Mouse (Mus musculus): ENCODE data around the gene Ces2h. TPM values are rescaled to one million over a fixed set of nuclear protein-coding genes. Genes with fewer than 3 reads are reported as not detected.

Ces2h gene
- polyA plus RNA-seq, 1 experiment from 2014 or later: not detected

DNA sequence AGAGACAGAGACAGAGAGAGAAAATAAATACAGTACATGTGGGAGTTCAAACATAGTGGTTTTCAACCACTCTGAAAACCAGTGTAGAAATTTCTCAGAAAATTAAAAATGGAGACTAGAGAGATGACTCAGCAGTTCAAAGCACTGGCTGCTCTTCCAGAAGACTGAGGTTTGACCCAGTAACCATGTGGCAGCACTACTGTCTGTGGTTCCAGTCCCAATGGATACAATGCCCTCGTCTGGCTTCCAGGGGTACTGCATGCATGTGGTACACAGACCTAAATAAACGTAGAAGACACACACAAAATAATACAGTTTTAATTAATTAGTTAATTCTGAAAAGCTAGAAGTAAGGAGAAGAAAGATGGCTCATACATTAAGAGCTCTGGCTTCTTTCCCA, 24.4 kb downstream of the Ces2h start:
- DNase-seq: peak; percentile 44
- TF ChIP-seq CTCF (IDR thresholded peaks at IDR 0.05; ENCODE audit: low read depth) (peak; percentile 64), EP300 (IDR thresholded peaks at IDR 0.05; ENCODE audit: low read depth) (no peak)
- Histone ChIP-seq H3K9ac (replicated peaks) (no peak overlapping the region), H3K27ac (ENCODE audit: low read depth) (no peak overlapping the region), H3K9me3 (ENCODE audit: low read length) (no peaks in the 10 kb centered on the region), H3K4me2 (ENCODE audit: low read depth, low read length) (no peak overlapping the region), H3K4me1 (ENCODE audit: insufficient read depth) (no peaks in the 10 kb centered on the region), H3K4me3 (ENCODE audit: low read depth, low read length) (no peak overlapping the region), H3K36me3 (replicated peaks; ENCODE audit: insufficient read depth, low read length) (no peaks in the 10 kb centered on the region), H3K27me3 (ENCODE audit: insufficient read depth, low read length) (no peaks in the 10 kb centered on the region)
- WGBS (ENCODE audit: insufficient replicate concordance): 55% methylated on average over 2 of the region's 2 CpGs
- no peak for ATAC-seq

DNA sequence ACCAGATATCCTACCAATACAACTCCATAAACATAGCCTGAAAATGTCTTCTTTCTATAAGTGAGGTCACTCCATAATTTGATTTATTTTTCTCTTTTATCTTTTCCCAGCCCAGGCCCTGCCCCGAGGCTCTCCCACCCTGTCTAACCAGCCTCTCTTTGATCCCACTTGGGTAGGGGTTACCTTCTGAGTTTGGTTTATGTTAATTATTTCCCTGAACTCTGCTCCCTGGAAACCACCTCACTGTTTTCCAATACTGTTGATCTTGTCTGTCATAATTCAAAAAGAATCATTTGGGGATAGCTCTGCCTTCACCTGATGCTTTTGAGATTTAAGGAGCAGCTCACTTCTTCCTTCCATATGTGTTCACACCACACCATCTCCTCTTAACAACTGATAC, 42.9 kb downstream of the Ces2h start:
- TF ChIP-seq CTCF (IDR thresholded peaks at IDR 0.05; ENCODE audit: low read depth) (no peak), EP300 (IDR thresholded peaks at IDR 0.05; ENCODE audit: low read depth) (0 out of 2 replicates have a peak, but pooled peaks have one; percentile 6)
- DNase-seq (no peak), ATAC-seq (peak; percentile 59)
- Histone ChIP-seq H3K27ac (ENCODE audit: low read depth) (peak overlapping the region; percentile 66), H3K9me3 (ENCODE audit: low read length) (no peaks in the 10 kb centered on the region; the same call in 1 of the 2 replicates), H3K4me3 (ENCODE audit: low read depth, low read length) (no peak overlapping the region), H3K9ac (replicated peaks) (no peak overlapping the region), H3K27me3 (ENCODE audit: insufficient read depth, low read length) (no peaks in the 10 kb centered on the region), H3K36me3 (replicated peaks; ENCODE audit: insufficient read depth, low read length) (no peaks in the 10 kb centered on the region), H3K4me1 (ENCODE audit: insufficient read depth) (0 out of 2 replicates have a peak, but pooled peaks cover 2% of the 10 kb centered on the region), H3K4me2 (ENCODE audit: low read depth, low read length) (no peak overlapping the region)
- 46% methylated on average over 1 of the region's 1 CpGs for WGBS (ENCODE audit: insufficient replicate concordance)

DNA sequence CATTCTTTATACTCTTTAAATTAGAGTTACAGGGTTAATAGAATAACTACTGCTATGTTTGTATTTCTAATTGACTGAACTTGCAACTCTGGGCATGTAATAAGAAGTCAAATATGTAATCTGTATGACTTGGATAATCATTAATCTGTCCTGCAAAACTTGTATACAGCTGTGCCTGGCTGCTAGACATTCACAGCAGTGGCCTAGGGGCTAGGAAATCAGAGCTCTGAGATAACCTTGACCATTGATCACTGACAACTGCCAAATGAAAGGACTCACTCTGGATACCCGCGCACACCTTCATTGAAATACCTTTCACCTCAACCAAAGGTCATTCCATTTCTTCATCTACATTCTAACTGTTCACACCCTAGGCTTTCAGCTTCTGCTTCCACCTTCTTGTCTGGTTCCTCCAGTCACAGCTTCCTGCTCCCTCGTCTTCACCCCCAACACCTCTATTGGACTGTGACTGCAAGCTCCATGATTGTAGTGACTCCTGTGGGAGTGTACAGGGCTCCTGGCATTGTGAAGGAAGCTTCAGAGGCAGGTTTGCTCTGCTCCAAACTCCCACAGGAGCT, 45.3 kb downstream of the Ces2h start:
- H3K4me1 ChIP-seq (ENCODE audit: insufficient read depth): 0 out of 2 replicates have a peak, but pooled peaks cover 2% of the 10 kb centered on the region
- H3K4me3 ChIP-seq (ENCODE audit: low read depth, low read length): no peak overlapping the region
- DNase-seq (no peak), ATAC-seq (peak; percentile 87)
- 50% methylated on average over 3 of the region's 3 CpGs for WGBS (ENCODE audit: insufficient replicate concordance)
- H3K4me2 ChIP-seq (ENCODE audit: low read depth, low read length): no peak overlapping the region
- H3K27ac ChIP-seq (ENCODE audit: low read depth): peak overlapping the region; percentile 80
- no peaks in the 10 kb centered on the region for H3K36me3 ChIP-seq (replicated peaks; ENCODE audit: insufficient read depth, low read length)
- H3K27me3 ChIP-seq (ENCODE audit: insufficient read depth, low read length): no peaks in the 10 kb centered on the region
- H3K9ac ChIP-seq (replicated peaks): no peak overlapping the region
- no peaks in the 10 kb centered on the region for H3K9me3 ChIP-seq (ENCODE audit: low read length)
- TF ChIP-seq CTCF (IDR thresholded peaks at IDR 0.05; ENCODE audit: low read depth): no peak
- TF ChIP-seq EP300 (IDR thresholded peaks at IDR 0.05; ENCODE audit: low read depth): peak; percentile 21; the same call in 1 of the 2 replicates

DNA sequence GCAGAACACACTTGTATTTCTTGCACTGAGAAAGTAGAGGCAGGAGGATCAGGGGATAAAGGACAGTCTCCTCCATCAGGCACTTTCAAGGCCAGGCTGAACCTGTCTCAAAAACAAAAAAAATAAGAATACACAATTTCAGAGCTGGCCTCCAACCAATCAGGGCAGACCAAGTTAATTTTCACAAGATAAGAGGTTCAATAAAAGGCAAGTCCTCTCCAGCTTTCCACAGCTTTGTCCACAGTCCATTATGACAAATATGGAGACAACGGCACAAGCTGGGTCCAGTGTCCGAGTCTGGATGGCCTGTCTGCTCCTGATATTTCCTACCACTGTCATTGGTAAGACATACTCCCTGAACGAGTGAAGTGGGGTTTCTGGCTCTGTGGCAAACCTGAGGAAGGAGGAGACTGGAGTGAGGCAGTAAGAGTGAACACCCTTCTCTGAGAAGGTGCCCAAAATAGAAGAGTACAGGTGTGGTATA, 47.8 kb downstream of the Ces2h start, which contains the start of gene Ces3a:
Ces3a (plus strand) TSS at position 231 of the 484 bp plus-strand sequence.
- no peak within 1 kb of the TSS for H3K4me3 ChIP-seq (ENCODE audit: low read depth, low read length)
- H3K9me3 ChIP-seq (ENCODE audit: low read length): no peaks in the 10 kb centered on the region
- H3K36me3 ChIP-seq (replicated peaks; ENCODE audit: insufficient read depth, low read length): no peaks in the 10 kb centered on the region
- 64% methylated on average over 3 of the region's 3 CpGs for WGBS (ENCODE audit: insufficient replicate concordance)
- H3K27ac ChIP-seq (ENCODE audit: low read depth): no peak within 1 kb of the TSS
- H3K9ac ChIP-seq (replicated peaks): no peak within 1 kb of the TSS
- DNase-seq: no peak
- no peak within 1 kb of the TSS for H3K4me2 ChIP-seq (ENCODE audit: low read depth, low read length)
- 0 out of 2 replicates have a peak, but pooled peaks cover 2% of the 10 kb centered on the region for H3K4me1 ChIP-seq (ENCODE audit: insufficient read depth)
- ATAC-seq: no peak
- no peak for TF ChIP-seq CTCF (IDR thresholded peaks at IDR 0.05; ENCODE audit: low read depth)
- H3K27me3 ChIP-seq (ENCODE audit: insufficient read depth, low read length): no peaks in the 10 kb centered on the region

DNA sequence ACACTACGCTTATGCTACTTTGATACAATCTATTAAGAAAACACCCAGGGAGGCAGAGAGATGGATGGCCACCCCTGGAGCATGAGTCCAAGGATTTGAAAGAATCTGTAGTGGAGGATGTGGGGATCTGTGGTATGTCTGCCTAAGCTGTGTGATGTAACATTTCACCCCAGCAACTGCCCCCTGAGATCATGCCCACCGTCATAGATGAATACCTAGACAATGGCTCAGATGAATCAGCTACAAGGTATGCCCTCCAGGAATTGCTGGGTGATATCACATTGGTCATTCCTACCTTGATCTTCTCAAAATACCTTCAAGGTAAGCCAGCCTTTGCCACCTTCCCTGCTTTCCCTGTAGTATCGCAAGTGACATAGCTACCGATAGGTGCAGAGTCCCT, 55.6 kb downstream of the Ces2h start:
- Histone ChIP-seq H3K9ac (replicated peaks) (no peak overlapping the region), H3K27ac (ENCODE audit: low read depth) (no peak overlapping the region), H3K4me3 (ENCODE audit: low read depth, low read length) (no peak overlapping the region), H3K9me3 (ENCODE audit: low read length) (no peaks in the 10 kb centered on the region), H3K4me2 (ENCODE audit: low read depth, low read length) (no peak overlapping the region), H3K27me3 (ENCODE audit: insufficient read depth, low read length) (no peaks in the 10 kb centered on the region), H3K36me3 (replicated peaks; ENCODE audit: insufficient read depth, low read length) (no peaks in the 10 kb centered on the region), H3K4me1 (ENCODE audit: insufficient read depth) (no peaks in the 10 kb centered on the region)
- WGBS (ENCODE audit: insufficient replicate concordance): 80% methylated on average over 4 of the region's 4 CpGs
- TF ChIP-seq CTCF (IDR thresholded peaks at IDR 0.05; ENCODE audit: low read depth) (no peak), EP300 (IDR thresholded peaks at IDR 0.05; ENCODE audit: low read depth) (no peak)
- DNase-seq (no peak), ATAC-seq (no peak)

DNA sequence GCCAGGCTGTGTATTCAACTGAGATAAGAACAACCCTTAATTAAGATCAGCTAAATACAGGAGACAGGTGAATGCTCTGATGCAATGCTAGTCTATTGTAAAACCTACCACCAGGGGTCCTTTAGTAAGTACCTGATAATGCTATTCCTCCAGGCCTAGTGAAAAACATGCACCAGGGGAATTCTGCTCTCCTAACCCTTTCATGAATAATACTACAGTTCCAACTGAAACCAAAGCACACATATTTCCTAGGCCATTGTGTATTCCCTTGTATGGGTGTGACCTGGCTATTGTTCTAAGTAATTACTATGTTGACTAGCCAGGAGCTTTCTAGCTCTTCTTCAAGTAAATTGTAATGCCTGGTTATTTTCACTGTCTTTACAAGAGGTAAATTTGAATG, 59.4 kb downstream of the Ces2h start:
- Histone ChIP-seq H3K4me3 (ENCODE audit: low read depth, low read length) (no peak overlapping the region), H3K36me3 (replicated peaks; ENCODE audit: insufficient read depth, low read length) (no peaks in the 10 kb centered on the region), H3K27ac (ENCODE audit: low read depth) (no peak overlapping the region), H3K9me3 (ENCODE audit: low read length) (peaks cover 4% of the 10 kb centered on the region; the same call in 1 of the 2 replicates), H3K4me1 (ENCODE audit: insufficient read depth) (no peaks in the 10 kb centered on the region), H3K27me3 (ENCODE audit: insufficient read depth, low read length) (no peaks in the 10 kb centered on the region), H3K4me2 (ENCODE audit: low read depth, low read length) (no peak overlapping the region), H3K9ac (replicated peaks) (no peak overlapping the region)
- TF ChIP-seq EP300 (IDR thresholded peaks at IDR 0.05; ENCODE audit: low read depth) (no peak), CTCF (IDR thresholded peaks at IDR 0.05; ENCODE audit: low read depth) (no peak)
- ATAC-seq (no peak), DNase-seq (no peak)

Data from liver, postnatal 0 days (tissue).